Mouse (Mus musculus) cortical plate, adult 2 months (tissue): ENCODE data around the gene Gm27029. TPM values are rescaled to one million over a fixed set of nuclear protein-coding genes. Genes with fewer than 3 reads are reported as not detected.
A peak's percentile ranks its signal among the peaks of the same experiment; 100 is the strongest.
"Not testable (repeated sequence)": the region's sequence is repeated elsewhere in the genome, so short reads cannot be mapped to it uniquely, and the experiment has no call there.

Source experiments
- H3K27ac ChIP-seq: fragments of 200-500 bp; 2 replicates; pipeline ENCODE4 v1.5.1; 2012; ENCODE audit warnings: low read length, control low read depth, inconsistent platforms; ENCODE audit not compliant: insufficient read depth
- H3K4me1 ChIP-seq: fragments of 200-500 bp; 2 replicates; pipeline ENCODE4 v1.6.1; 2011; ENCODE audit warnings: low read length; ENCODE audit not compliant: control insufficient read depth, insufficient read depth
- H3K4me3 ChIP-seq: fragments of 200-500 bp; 2 replicates; pipeline ENCODE4 v1.5.1; 2011; ENCODE audit warnings: mild to moderate bottlenecking, low read length, control low read depth; ENCODE audit not compliant: insufficient read depth
- CTCF ChIP-seq: fragments of 200-500 bp; IDR thresholded peaks from 2 replicates; pipeline ENCODE4 v1.5.1; 2011; ENCODE audit warnings: mild to moderate bottlenecking, control low read depth, low read length; ENCODE audit not compliant: insufficient read depth; ENCODE audit errors: extremely low read depth
- POLR2A ChIP-seq: fragments of 200-500 bp; IDR thresholded peaks from 2 replicates; pipeline ENCODE4 v1.6.1; 2011; ENCODE audit warnings: mild to moderate bottlenecking, low read length, control low read depth; ENCODE audit not compliant: insufficient read depth; ENCODE audit errors: extremely low read depth
- polyA plus RNA-seq: library from polyadenylated mRNA; depleted of rRNA; stranded (reverse); fragments of >200 nt; gene quantifications from 2 replicates; pipeline ENCODE4 v1.2.3, GENCODE M21; 2012; rRNA removed

The Gm27029 gene
- polyA plus RNA-seq, result 4.4 and 4.7 TPM in 2 replicates

DNA sequence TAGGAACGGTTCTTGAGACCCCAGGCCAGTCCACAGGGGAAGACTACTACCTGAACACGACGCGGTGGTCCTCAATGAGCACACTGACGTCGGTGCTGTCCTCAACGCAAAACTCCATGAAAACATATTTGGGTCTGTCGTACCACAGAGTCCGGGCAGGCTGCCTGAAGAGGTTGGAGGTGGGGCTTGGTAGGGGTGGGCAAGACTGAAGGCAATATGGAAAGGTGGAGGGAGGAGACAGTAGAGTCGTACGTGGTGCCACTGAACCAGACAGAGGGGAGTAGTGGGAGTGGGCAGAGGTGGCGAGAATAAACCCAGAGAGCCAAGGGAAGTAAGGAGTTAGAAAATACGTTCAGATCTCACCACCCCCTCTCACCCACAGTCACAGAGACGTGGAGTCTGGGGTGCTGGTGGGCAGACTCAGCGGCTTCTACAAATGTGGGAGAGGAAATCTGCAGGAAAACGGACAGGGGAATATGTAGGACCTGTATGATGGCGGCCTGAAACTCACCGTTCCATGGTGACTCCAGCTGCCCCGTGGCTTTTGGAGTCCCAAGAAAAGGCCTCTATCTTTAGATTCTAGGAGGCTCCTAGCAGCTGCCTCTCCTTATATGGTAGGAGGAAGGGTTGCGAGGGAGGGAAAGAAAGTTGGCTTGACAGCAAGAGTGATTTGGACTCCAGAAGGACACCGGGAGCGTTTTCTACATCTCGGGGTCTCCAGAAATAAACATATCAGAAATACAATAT is at the start of gene Gm27029:
Gm27029 (minus strand) TSS at position 692 of the 747 bp plus-strand sequence.
- Histone ChIP-seq H3K4me3 (peak within 1 kb of the TSS; percentile 92), H3K4me1 (peaks cover 2% of the 10 kb centered on the region; the same call in 1 of the 2 replicates), H3K27ac (peak within 1 kb of the TSS; percentile 92)
- no peak for TF ChIP-seq POLR2A
- TF ChIP-seq CTCF, result no peak

DNA sequence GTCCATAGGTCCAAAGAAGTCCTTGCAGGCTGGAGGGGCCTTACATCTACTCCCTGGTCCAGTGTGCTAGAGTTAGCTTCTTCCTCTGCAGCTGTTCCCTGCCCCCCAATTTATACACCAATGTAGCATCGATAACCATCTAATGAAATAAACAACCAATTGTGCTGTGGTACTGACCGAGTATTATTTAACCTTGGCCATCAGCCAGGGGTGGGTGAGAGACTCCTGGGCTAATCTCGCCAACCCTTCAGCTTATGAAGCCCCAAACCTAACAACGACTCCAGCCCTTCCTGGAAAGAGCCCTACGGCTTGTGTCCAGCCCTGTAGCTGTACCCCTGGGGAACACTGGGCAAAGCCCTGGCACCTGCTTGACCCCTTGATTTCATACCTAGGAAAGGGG is 49.7 kb upstream of the Gm27029 start:
- H3K4me3 ChIP-seq, result no peak overlapping the region
- no peaks in the 10 kb centered on the region for H3K4me1 ChIP-seq
- no peak overlapping the region for H3K27ac ChIP-seq
- TF ChIP-seq POLR2A (no peak), CTCF (no peak)

- H3K4me1 ChIP-seq, H3K4me3 ChIP-seq, H3K27ac ChIP-seq: not testable (repeated sequence)
Measured at GRCm38 (mm10) chr11:101473686-101474085, 49.1 kb upstream of the Gm27029 start.

GRCm38 (mm10) chr11:101472336-101472735 is 47.7 kb upstream of the Gm27029 start:
- H3K27ac ChIP-seq, result no peak overlapping the region
- TF ChIP-seq CTCF (no peak), POLR2A (no peak)

GRCm38 (mm10) chr11:101471926-101472325 is 47.3 kb upstream of the Gm27029 start:
- no peak overlapping the region for H3K4me3 ChIP-seq
- no peak for TF ChIP-seq CTCF
- TF ChIP-seq POLR2A, result no peak
- no peaks in the 10 kb centered on the region for H3K4me1 ChIP-seq
- H3K27ac ChIP-seq, result no peak overlapping the region

More at GRCm38 (mm10) chr11:101472336-101472735, 47.7 kb upstream of the Gm27029 start:
- Histone ChIP-seq H3K4me3 (no peak overlapping the region), H3K4me1 (no peaks in the 10 kb centered on the region)

DNA sequence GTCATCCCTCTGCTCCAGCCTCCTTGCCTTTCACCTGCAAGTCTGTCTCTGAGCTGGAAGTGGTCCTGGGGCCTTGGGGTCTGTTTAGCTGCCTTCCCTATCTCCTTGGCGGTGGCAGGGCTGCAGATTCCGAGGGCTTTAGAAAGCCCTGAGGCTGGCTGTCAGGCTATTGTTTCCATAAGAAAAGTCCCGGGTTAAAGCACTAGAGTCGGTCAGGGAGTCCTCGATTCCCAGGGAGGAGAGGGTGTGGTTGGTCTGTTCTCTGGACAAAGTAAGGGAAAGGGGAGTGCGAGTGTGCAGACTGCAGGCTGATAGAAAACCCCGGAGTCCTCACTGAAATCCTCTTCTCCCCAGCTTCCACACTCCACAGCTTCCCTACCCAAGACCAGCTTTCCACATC is 45.6 kb upstream of the Gm27029 start:
- no peaks in the 10 kb centered on the region for H3K4me1 ChIP-seq
- no peak for TF ChIP-seq POLR2A
- H3K4me3 ChIP-seq, result no peak overlapping the region
- H3K27ac ChIP-seq, result no peak overlapping the region

- Histone ChIP-seq H3K4me3 (peak overlapping the region; percentile 43; the same call in 1 of the 2 replicates), H3K4me1 (no peaks in the 10 kb centered on the region), H3K27ac (no peak overlapping the region)
- TF ChIP-seq CTCF (no peak), POLR2A (no peak)
Measured at GRCm38 (mm10) chr11:101469155-101469554, 44.6 kb upstream of the Gm27029 start.

- no peaks in the 10 kb centered on the region for H3K4me1 ChIP-seq
Measured at GRCm38 (mm10) chr11:101468731-101469130, 44.1 kb upstream of the Gm27029 start.

GRCm38 (mm10) chr11:101468263-101468688 is 43.7 kb upstream of the Gm27029 start:
- H3K4me3 ChIP-seq, result peak overlapping the region; percentile 43
- no peak for TF ChIP-seq POLR2A
- no peak for TF ChIP-seq CTCF
- peak overlapping the region; percentile 52; the same call in 1 of the 2 replicates for H3K27ac ChIP-seq
- no peaks in the 10 kb centered on the region for H3K4me1 ChIP-seq

More at GRCm38 (mm10) chr11:101468731-101469130, 44.1 kb upstream of the Gm27029 start:
- Histone ChIP-seq H3K27ac (peak overlapping the region; percentile 52; the same call in 1 of the 2 replicates), H3K4me3 (peak overlapping the region; percentile 43)
- TF ChIP-seq CTCF (no peak), POLR2A (no peak)

- peak; percentile 56; the same call in 1 of the 2 replicates for TF ChIP-seq CTCF
- TF ChIP-seq POLR2A, result no peak
- Histone ChIP-seq H3K4me3 (peak overlapping the region; percentile 43), H3K27ac (no peak overlapping the region), H3K4me1 (no peaks in the 10 kb centered on the region)
Measured at GRCm38 (mm10) chr11:101467477-101468262, 43.1 kb upstream of the Gm27029 start.

DNA sequence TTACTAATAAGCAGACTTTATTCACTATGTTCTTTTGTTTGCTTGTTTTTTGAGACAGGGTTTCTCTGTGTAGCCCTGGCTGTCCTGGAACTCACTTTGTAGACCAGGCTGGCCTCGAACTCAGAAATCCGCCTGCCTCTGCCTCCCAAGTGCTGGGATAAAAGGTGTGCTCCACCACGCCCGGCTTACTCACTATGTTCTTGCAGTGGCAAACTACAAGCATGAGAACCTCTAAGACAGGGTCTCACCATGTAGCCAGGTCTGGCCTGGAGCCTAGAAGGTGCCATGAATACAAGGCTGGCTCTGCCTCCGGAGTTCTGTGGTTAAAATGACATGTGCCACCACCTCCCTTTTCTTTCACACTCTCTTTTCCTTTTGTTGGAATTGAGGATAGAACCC is 42.0 kb upstream of the Gm27029 start:
- H3K4me1 ChIP-seq, H3K27ac ChIP-seq: not testable (repeated sequence)
- H3K4me3 ChIP-seq, result peak overlapping the region; percentile 66; the same call in 1 of the 2 replicates
